In the genomic region with DNA sequence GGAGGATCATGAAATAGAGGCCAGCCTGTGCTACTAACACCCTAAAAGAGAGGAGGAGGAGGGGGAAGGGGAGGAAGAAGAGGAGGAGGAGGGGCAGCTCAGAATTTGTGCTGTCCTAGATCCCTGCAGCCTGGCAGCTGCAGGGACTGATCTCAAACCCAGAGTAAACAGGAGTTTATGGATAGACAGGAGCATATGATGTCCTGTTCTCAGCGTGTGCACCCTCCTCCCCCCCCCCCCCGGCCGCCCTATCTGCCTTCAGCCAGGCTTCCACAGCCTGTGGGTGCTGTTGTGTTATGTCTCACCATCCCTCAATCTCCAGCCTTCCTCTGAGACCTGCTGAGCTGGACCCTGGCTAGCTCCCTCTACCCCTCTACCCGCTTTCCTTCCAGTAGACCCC, we compare ENCODE assay signal across 8 mouse cellular contexts. TPM values are rescaled to one million over a fixed set of nuclear protein-coding genes. Genes with fewer than 3 reads are reported as not detected.
A peak's percentile ranks its signal among the peaks of the same experiment; 100 is the strongest.
DNase-seq lines count a peak whose midpoint lies in the region; ATAC-seq and TF ChIP-seq lines count a peak whose summit lies in the region.

Bak1 (minus strand) TSS at position 101 of the 400 bp plus-strand sequence.

- in situ Hi-C loops in Patski (cut with MboI; ENCODE audit: low pct_unique_long_range_greater_than_20kb): loop anchor here (5.0 kb wide), 1 partner anchor 97 kb away; the partner anchor contains the start of gene Phf1

- DNase-seq in adrenal gland, adult 18-20 months (ENCODE audit: low spot score in 2 of 2): no peak
- no peak for DNase-seq in adrenal gland, adult (ENCODE audit: inconsistent age in 2 of 2, low spot score in 1 of 2)
- DNase-seq in Patski (ENCODE audit: low read depth, low spot score): no peak
- no peak for DNase-seq in forebrain, postnatal 0 days
- DNase-seq in ovary, postnatal 36 days (ENCODE audit: low spot score): no peak
- no peak for DNase-seq in ovary, postnatal 14 days (ENCODE audit: low spot score)

- peaks cover 6% of the 10 kb centered on the region; the same call in 1 of the 2 replicates for H3K4me1 ChIP-seq in forebrain, postnatal 0 days (ENCODE audit: insufficient read depth)
- peaks cover 25% of the 10 kb centered on the region for H3K4me1 ChIP-seq in hindbrain, embryonic 15.5 days (replicated peaks)

- WGBS in forebrain, postnatal 0 days: 100% methylated on average over 1 of the region's 4 CpGs
- WGBS in hindbrain, embryonic 15.5 days: 60% methylated on average over 2 of the region's 4 CpGs
- no CpG with 5 or more reads among the region's 4 CpGs for WGBS in macrophage (ENCODE audit: missing documents)

- peak within 1 kb of the TSS; percentile 74 for H3K27ac ChIP-seq in forebrain, postnatal 0 days (ENCODE audit: low read depth, low read length)
- H3K27ac ChIP-seq in hindbrain, embryonic 15.5 days (replicated peaks): peak within 1 kb of the TSS; percentile 84
- peak within 1 kb of the TSS; percentile 89 for H3K27ac ChIP-seq in macrophage

- peak within 1 kb of the TSS; percentile 91 for H3K4me2 ChIP-seq in forebrain, postnatal 0 days (ENCODE audit: low read depth)
- H3K4me2 ChIP-seq in hindbrain, embryonic 15.5 days: peak within 1 kb of the TSS; percentile 86

- TF ChIP-seq CTCF in Patski (IDR thresholded peaks at IDR 0.05): no peak
- TF ChIP-seq CTCF in forebrain, postnatal 0 days (IDR thresholded peaks at IDR 0.05; ENCODE audit: low read depth): no peak

- H3K27me3 ChIP-seq in Patski: no peaks in the 10 kb centered on the region
- H3K27me3 ChIP-seq in forebrain, postnatal 0 days (ENCODE audit: insufficient read depth, low read length): no peaks in the 10 kb centered on the region
- no peaks in the 10 kb centered on the region for H3K27me3 ChIP-seq in hindbrain, embryonic 15.5 days

- CTCF ChIA-PET in Patski (lab: Charles Lee): interaction anchor here (0.7 to 7.8 kb wide), 7 partner anchors 11 to 110 kb away, joined by 3 to 92 read pairs (median 4); partner anchors contain the start of gene Uqcc2

- peaks cover 19% of the 10 kb centered on the region for H3K36me3 ChIP-seq in forebrain, postnatal 0 days (ENCODE audit: insufficient read depth)
- peaks cover 18% of the 10 kb centered on the region for H3K36me3 ChIP-seq in hindbrain, embryonic 15.5 days
- peaks cover 12% of the 10 kb centered on the region; the same call in 1 of the 2 replicates for H3K36me3 ChIP-seq in macrophage (ENCODE audit: inconsistent target)

- POLR2A ChIA-PET in Patski (lab: Charles Lee): interaction anchor here (1.2 to 1.4 kb wide), 2 partner anchors 59 to 98 kb away, joined by 3 read pairs; no protein-coding TSS in a partner anchor

- peak within 1 kb of the TSS; percentile 98 for H3K9ac ChIP-seq in forebrain, postnatal 0 days
- H3K9ac ChIP-seq in hindbrain, embryonic 15.5 days: peak within 1 kb of the TSS; percentile 91

- no peaks in the 10 kb centered on the region for H3K9me3 ChIP-seq in forebrain, postnatal 0 days (ENCODE audit: low read length)
- H3K9me3 ChIP-seq in hindbrain, embryonic 15.5 days: no peaks in the 10 kb centered on the region

- peak within 1 kb of the TSS; percentile 76 for H3K4me3 ChIP-seq in forebrain, postnatal 0 days (ENCODE audit: low read depth, low read length)
- peak within 1 kb of the TSS; percentile 67 for H3K4me3 ChIP-seq in hindbrain, embryonic 15.5 days
- H3K4me3 ChIP-seq in macrophage (ENCODE audit: inconsistent target): peak within 1 kb of the TSS; percentile 99

- no peak for ATAC-seq in Patski
- ATAC-seq in forebrain, postnatal 0 days: no peak
- 0 out of 2 replicates have a peak, but pooled peaks have one; percentile 1 for ATAC-seq in hindbrain, embryonic 15.5 days (ENCODE audit: low FRiP score, low read depth)

- peaks cover 42% of the 10 kb centered on the region for H3K79me2 ChIP-seq in macrophage (ENCODE audit: inconsistent target)

RNA-seq across cellular contexts. Expression of gene Bak1, which starts in this region (rescaled TPM):
- 10 to 100 TPM; 27.2 to 31.0 TPM for total RNA-seq in adrenal gland, adult 18-20 months (2021)
- polyA plus RNA-seq in Patski (2021) (96.7 TPM), macrophage (2018) (89.6 to 180 TPM (median 127 TPM) in 3 replicates)
- 36.5 and 48.1 TPM in 2 replicates for total RNA-seq in forebrain, postnatal 0 days (2014; rRNA removed)
- 2.5 and 3.5 TPM in 2 replicates for polyA plus RNA-seq in forebrain, postnatal 0 days (2015; fragmentation: Nextera tagmentation; extraction: Ambion mirVana)
- polyA plus RNA-seq in hindbrain, embryonic 15.5 days (2015; fragmentation: Nextera tagmentation; extraction: Ambion mirVana): 4.1 and 4.5 TPM in 2 replicates
- total RNA-seq in macrophage (2018; cell fraction: chromatin; rRNA removed): 10 to 100 TPM in 20 of 26 experiments, 1 to 10 TPM in 6; 1.1 to 35.9 (median 16.7) TPM
- total RNA-seq in macrophage (2018; cell fraction: cytosol; rRNA removed): 100 to 1,000 TPM in 22 of 26 experiments, 10 to 100 TPM in 4; 84.9 to 227 (median 142) TPM
- total RNA-seq in macrophage (2018; cell fraction: nucleus; rRNA removed): 10 to 100 TPM in 25 of 26 experiments, 1 to 10 TPM in 1; 8.4 to 90.5 (median 37.8) TPM

Comparison
In these comparisons a context has a peak if more than half of its experiments do, and no peak if none do; other contexts are left out.
1. RNA of gene Bak1 (polyA plus RNA-seq): 89.6 to 180 TPM in macrophage and 96.7 TPM in Patski (single experiment); 4.1 to 4.5 TPM in hindbrain, embryonic 15.5 days and 2.5 to 3.5 TPM in forebrain, postnatal 0 days; every median in the first group is over 10 times any median in the second.
2. Peak in every context shown above with its lines, with median percentiles within 50 percentile points of each other: H3K27ac ChIP-seq and H3K4me3 ChIP-seq.